Mouse (Mus musculus) lung, embryonic 15.5 days (tissue): ENCODE data around the gene Zfp644. TPM values are rescaled to one million over a fixed set of nuclear protein-coding genes. Genes with fewer than 3 reads are reported as not detected.
A peak's percentile ranks its signal among the peaks of the same experiment; 100 is the strongest.

Experiments
- ATAC-seq: fragments of 200-750 bp; cut with Nextera tagmentation; 2 replicates; pipeline ENCODE4 v1.8.0; 2017; ENCODE audit warnings: moderate number of reproducible peaks, borderline replicate concordance; ENCODE audit not compliant: low FRiP score, low TSS enrichment; ENCODE audit errors: extremely low read depth
- H3K27ac ChIP-seq: fragments of 300-500 bp; sonication (generic); 2 replicates; pipeline ENCODE4 v1.5.1; 2015; ENCODE audit warnings: moderate library complexity, mild to moderate bottlenecking, inconsistent platforms
- H3K27me3 ChIP-seq: fragments of 300-500 bp; sonication (generic); 2 replicates; pipeline ENCODE4 v1.6.1; 2015; ENCODE audit warnings: inconsistent platforms
- H3K36me3 ChIP-seq: fragments of 300-500 bp; sonication (generic); 2 replicates; pipeline ENCODE4 v1.6.1; 2015; ENCODE audit warnings: inconsistent platforms
- H3K4me1 ChIP-seq: fragments of 300-500 bp; sonication (generic); 2 replicates; pipeline ENCODE4 v1.6.1; 2015; ENCODE audit warnings: inconsistent platforms
- H3K4me2 ChIP-seq: fragments of 300-500 bp; sonication (generic); 2 replicates; pipeline ENCODE4 v1.6.1; 2015; ENCODE audit warnings: inconsistent platforms, mild to moderate bottlenecking, moderate library complexity
- H3K4me3 ChIP-seq: fragments of 300-500 bp; sonication (generic); 2 replicates; pipeline ENCODE4 v1.5.1; 2015; ENCODE audit warnings: mild to moderate bottlenecking, inconsistent platforms
- H3K9ac ChIP-seq: fragments of 300-500 bp; sonication (generic); 2 replicates; pipeline ENCODE4 v1.6.1; 2015; ENCODE audit warnings: inconsistent platforms
- H3K9me3 ChIP-seq: fragments of 300-500 bp; sonication (generic); 2 replicates; pipeline ENCODE4 v1.6.1; 2016; ENCODE audit warnings: inconsistent platforms
- WGBS: fragments of 180-500 bp; shearing (Covaris S2); methylation state at CpG from one replicate; pipeline ENCODE4 v1.1.7; 2015; 5-methylcytosine and 5-hydroxymethylcytosine counted together
- polyA plus RNA-seq: library from polyadenylated mRNA; unstranded; fragments of >200 nt; fragmentation: Nextera tagmentation; extraction: Ambion mirVana; gene quantifications from 2 replicates; pipeline ENCODE4 v1.2.1, GENCODE M21; 2015

Zfp644 gene
- polyA plus RNA-seq, 1 experiment from 2014 or later, result 61.1 TPM

DNA sequence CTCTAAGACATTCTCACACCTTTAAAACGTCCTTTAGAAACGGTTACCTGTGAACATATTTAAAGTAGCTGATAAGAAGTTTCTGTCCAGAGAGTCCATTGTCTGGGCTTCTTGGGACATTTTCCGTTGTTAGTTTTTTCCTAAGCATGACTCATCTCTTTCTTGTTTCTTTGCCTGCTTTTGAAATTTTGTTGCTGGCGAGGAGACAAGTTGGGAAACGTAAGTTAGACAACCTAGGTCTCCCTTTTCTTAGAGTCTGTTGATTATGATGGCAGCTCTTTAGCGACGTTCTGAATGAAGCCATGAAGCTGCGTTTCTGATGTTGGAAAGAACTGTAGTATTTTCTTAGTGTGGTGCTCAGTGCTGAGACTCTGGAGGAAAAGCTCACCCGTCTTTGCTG is 108.1 kb downstream of the Zfp644 start:
- H3K36me3 ChIP-seq, result peaks cover 4% of the 10 kb centered on the region; the same call in 1 of the 2 replicates
- no peak overlapping the region for H3K4me3 ChIP-seq
- H3K27me3 ChIP-seq, result no peaks in the 10 kb centered on the region
- H3K9me3 ChIP-seq, result no peaks in the 10 kb centered on the region
- no peak overlapping the region for H3K4me2 ChIP-seq
- H3K27ac ChIP-seq, result no peak overlapping the region
- no peaks in the 10 kb centered on the region for H3K4me1 ChIP-seq
- no peak overlapping the region for H3K9ac ChIP-seq
- no peak for ATAC-seq
- WGBS, result 88% methylated on average over 9 of the region's 9 CpGs

DNA sequence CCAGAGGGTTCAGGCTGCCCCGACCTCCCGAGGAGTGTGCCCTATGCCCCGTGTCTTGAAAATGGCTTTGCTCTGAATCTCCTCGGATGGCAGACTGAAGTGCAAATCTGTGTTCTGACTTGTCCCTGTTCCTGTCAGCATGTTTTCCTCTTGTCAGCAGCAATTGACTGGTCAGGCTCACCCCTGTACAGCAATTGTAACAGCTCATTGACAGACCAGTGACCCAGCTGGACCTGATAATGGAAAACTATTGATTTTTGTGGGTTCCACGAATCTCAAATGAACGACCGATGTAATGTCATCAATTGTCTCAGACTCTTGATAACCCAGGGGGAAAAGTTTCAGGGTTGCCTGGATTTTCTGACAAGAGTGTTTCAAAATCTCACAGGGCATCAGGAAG is 116.1 kb downstream of the Zfp644 start:
- Histone ChIP-seq H3K4me1 (no peaks in the 10 kb centered on the region), H3K27me3 (0 out of 2 replicates have a peak, but pooled peaks cover under 1% of the 10 kb centered on the region), H3K36me3 (no peaks in the 10 kb centered on the region), H3K4me3 (no peak overlapping the region), H3K27ac (no peak overlapping the region), H3K4me2 (no peak overlapping the region), H3K9ac (no peak overlapping the region), H3K9me3 (no peaks in the 10 kb centered on the region)
- WGBS, result 79% methylated on average over 7 of the region's 7 CpGs
- ATAC-seq, result no peak

DNA sequence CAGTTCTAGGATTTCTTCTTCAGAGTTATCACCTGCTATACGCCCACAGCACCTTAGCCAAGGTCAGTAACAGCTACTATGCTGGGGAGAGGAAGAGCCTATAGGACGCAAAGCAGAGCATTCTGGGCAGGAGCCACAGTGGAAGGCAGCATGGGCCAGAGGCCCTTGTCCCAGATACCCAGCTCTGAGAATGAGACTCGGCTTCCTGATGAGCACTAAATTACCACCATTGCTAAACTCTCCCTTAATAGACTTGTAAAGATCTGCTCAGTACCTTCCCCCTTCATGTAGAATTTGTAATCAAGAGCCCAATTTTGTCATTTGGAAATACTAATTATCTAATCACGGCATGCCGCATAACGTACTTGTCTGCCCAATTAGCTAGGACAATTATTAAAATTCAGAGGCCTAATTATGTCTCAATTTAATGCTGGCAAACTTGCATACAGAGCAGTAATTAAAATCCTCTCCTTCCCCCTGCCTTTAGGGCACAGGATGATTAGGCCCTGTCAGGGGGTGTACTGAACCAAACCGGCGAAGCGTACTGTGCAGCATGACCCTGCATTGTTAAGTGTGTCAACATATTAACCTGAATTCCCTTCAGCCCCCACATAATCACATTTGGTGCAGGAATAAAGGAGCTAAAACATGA is 119.7 kb downstream of the Zfp644 start:
- H3K4me1 ChIP-seq, result peaks cover 5% of the 10 kb centered on the region
- no peaks in the 10 kb centered on the region for H3K36me3 ChIP-seq
- no peak overlapping the region for H3K4me2 ChIP-seq
- no peak overlapping the region for H3K9ac ChIP-seq
- no peak for ATAC-seq
- peaks cover 24% of the 10 kb centered on the region for H3K27me3 ChIP-seq
- no peak overlapping the region for H3K4me3 ChIP-seq
- WGBS, result 77% methylated on average over 9 of the region's 9 CpGs
- H3K27ac ChIP-seq, result no peak overlapping the region
- no peaks in the 10 kb centered on the region for H3K9me3 ChIP-seq

DNA sequence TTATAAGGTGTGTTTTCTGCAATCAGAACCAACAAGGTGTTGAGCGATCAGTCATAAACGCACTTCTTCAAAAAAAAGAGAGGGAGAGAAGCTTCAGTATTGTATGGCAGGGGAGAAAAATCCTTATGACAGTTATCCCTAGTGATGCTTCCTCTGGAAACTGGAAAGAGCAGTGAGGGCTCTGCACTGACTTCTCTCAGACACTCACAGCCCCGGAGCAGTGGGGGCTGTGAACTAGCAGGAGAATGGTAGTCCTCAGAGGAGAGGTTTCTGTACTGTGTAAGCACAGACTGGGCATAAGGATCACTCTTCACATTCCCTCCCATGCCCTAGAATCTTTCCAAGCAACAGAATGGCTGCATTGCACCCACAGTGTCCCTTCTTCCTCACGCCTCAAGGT is 122.0 kb downstream of the Zfp644 start:
- Histone ChIP-seq H3K27me3 (peaks cover 25% of the 10 kb centered on the region), H3K4me3 (no peak overlapping the region), H3K4me2 (peak overlapping the region; percentile 98), H3K36me3 (no peaks in the 10 kb centered on the region), H3K9ac (no peak overlapping the region), H3K9me3 (no peaks in the 10 kb centered on the region), H3K27ac (no peak overlapping the region), H3K4me1 (peaks cover 5% of the 10 kb centered on the region)
- ATAC-seq, result 0 out of 2 replicates have a peak, but pooled peaks have one; percentile 5
- WGBS, result 25% methylated on average over 4 of the region's 4 CpGs

DNA sequence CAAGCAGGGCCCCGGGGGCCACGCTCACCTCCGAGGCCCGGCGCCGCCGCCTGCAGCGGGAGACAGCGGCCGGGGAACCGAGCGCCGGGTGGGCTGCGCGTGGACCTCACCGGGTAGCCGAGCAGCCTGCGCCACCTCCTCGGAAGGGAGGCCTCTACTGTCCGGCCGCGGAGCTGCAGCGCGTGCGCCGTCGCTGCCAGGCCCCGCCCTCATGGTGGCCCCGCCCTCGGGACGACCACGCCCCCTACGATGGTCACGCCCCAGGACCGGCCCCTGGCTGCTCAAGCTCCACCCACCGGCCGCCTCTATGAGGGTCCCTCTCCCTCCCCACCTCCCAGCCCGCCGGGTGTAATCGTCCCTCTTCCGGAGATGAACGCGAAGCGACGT is 122.5 kb downstream of the Zfp644 start:
- H3K4me1 ChIP-seq, result peaks cover 5% of the 10 kb centered on the region
- H3K9ac ChIP-seq, result peak overlapping the region; percentile 48
- no peaks in the 10 kb centered on the region for H3K9me3 ChIP-seq
- H3K4me3 ChIP-seq, result peak overlapping the region; percentile 48
- H3K36me3 ChIP-seq, result no peaks in the 10 kb centered on the region
- H3K27me3 ChIP-seq, result peaks cover 25% of the 10 kb centered on the region
- WGBS, result under 1% methylated on average over 45 of the region's 45 CpGs
- H3K27ac ChIP-seq, result no peak overlapping the region
- ATAC-seq, result peak; percentile 94
- H3K4me2 ChIP-seq, result peak overlapping the region; percentile 98

DNA sequence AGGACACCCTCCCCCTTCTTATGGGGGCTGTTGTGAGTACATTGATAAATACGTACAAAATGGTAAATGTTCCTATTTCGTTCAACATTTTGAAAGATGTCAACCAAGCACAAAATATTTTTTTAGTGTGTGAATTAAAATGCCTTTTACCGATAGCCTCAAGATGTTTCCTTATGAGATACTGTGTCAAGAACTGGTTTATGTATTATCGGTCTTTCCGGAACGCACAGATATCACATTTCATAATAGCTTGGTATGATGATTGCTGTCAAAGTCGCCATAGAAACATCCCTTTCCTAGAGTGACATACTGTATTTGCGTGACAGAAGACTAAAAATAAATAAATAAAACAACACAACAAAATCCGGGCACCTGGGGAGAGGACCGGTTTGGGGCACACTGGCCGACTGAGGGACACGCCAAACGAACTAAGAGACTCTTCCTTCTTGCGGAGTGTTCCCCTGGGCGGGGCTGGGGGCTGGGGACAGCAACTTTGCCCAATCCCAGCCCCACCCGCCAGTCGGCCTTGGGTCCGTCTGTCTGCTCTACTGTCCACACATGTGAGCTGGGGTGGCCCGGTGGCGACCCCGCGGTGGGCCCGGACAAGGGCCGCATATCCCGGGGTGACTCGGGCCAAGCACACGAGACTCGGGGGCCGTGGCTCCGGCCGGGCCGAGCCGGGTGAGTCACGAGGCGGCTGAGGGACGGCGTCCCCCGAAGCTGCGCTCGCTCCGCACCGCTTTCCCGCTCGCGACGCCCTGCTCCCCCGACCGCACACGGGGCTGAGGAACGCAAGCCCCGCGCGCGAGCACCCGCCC is 123.1 kb downstream of the Zfp644 start:
- H3K27me3 ChIP-seq, result peaks cover 26% of the 10 kb centered on the region
- H3K36me3 ChIP-seq, result no peaks in the 10 kb centered on the region
- 5% methylated on average over 48 of the region's 55 CpGs for WGBS
- peaks cover 5% of the 10 kb centered on the region for H3K4me1 ChIP-seq
- peak overlapping the region; percentile 48 for H3K4me3 ChIP-seq
- H3K4me2 ChIP-seq, result peak overlapping the region; percentile 98
- no peak overlapping the region for H3K27ac ChIP-seq
- peak; percentile 78 for ATAC-seq
- H3K9me3 ChIP-seq, result no peaks in the 10 kb centered on the region
- peak overlapping the region; percentile 48 for H3K9ac ChIP-seq

Other genes starting within 250 kb of the Zfp644 start
- not detected in 2 replicates for gene Barhl2, start 239.1 kb downstream of the Zfp644 start, polyA plus RNA-seq
- not detected in 2 replicates for gene Gm17304, start 88.2 kb downstream of the Zfp644 start, polyA plus RNA-seq
- gene Hfm1, start 229.0 kb upstream of the Zfp644 start, polyA plus RNA-seq, result 0.60 and 0.90 TPM in 2 replicates